Mouse (Mus musculus) limb, embryonic 11.5 days (tissue): Measurements from ENCODE around the gene Ncapg2. TPM values are rescaled to one million over a fixed set of nuclear protein-coding genes. Genes with fewer than 3 reads are reported as not detected.

ENCODE experiments used
- ATAC-seq: fragments of 200-750 bp; cut with Nextera tagmentation; 2 replicates; pipeline ENCODE4 v1.8.0; 2017; ENCODE audit warnings: low read depth; ENCODE audit not compliant: insufficient number of reproducible peaks, low FRiP score, low TSS enrichment
- DNase-seq: peaks from one replicate; pipeline ENCODE4 v3.0.0-alpha.2; 2015; ENCODE audit warnings: low spot score
- H3K27ac ChIP-seq: fragments of 300-500 bp; sonication (generic); replicated peaks from 2 replicates; pipeline ENCODE4 v1.5.1; 2014; ENCODE audit warnings: low read depth, mild to moderate bottlenecking, low read length
- H3K27me3 ChIP-seq: fragments of 300-500 bp; sonication (generic); 2 replicates; pipeline ENCODE4 v1.6.1; 2014; ENCODE audit warnings: mild to moderate bottlenecking, low read length, mixed read lengths; ENCODE audit not compliant: control insufficient read depth, insufficient read depth
- H3K36me3 ChIP-seq: fragments of 300-500 bp; sonication (generic); 2 replicates; pipeline ENCODE4 v1.6.1; 2014; ENCODE audit warnings: mild to moderate bottlenecking, low read length, moderate library complexity, mixed read lengths; ENCODE audit not compliant: control insufficient read depth, insufficient read depth
- H3K4me1 ChIP-seq: fragments of 300-500 bp; sonication (generic); 2 replicates; pipeline ENCODE4 v1.6.1; 2014; ENCODE audit warnings: low read length, mixed read lengths; ENCODE audit not compliant: control insufficient read depth, insufficient read depth
- H3K4me2 ChIP-seq: fragments of 300-500 bp; sonication (generic); 2 replicates; pipeline ENCODE4 v1.6.1; 2014; ENCODE audit warnings: low read depth, mild to moderate bottlenecking, moderate library complexity; ENCODE audit not compliant: severe bottlenecking
- H3K4me3 ChIP-seq: fragments of 300-500 bp; sonication (generic); 2 replicates; pipeline ENCODE4 v1.5.1; 2014; ENCODE audit warnings: low read depth, low read length
- H3K9ac ChIP-seq: fragments of 300-500 bp; sonication (generic); 2 replicates; pipeline ENCODE4 v1.6.1; 2014; ENCODE audit warnings: mild to moderate bottlenecking, low read length
- H3K9me3 ChIP-seq: fragments of 300-500 bp; sonication (generic); 2 replicates; pipeline ENCODE4 v1.6.1; 2016; ENCODE audit warnings: low read length; ENCODE audit not compliant: control insufficient read depth
- WGBS: fragments of 180-500 bp; shearing (Covaris S2); extraction: QIAGEN DNeasy Blood & Tissue Kit; methylation state at CpG from one replicate; pipeline ENCODE4 v1.1.7; 2014; 5-methylcytosine and 5-hydroxymethylcytosine counted together
- polyA plus RNA-seq: library from polyadenylated mRNA; unstranded; fragments of >200 nt; fragmentation: Nextera tagmentation; extraction: Ambion mirVana; gene quantifications from 2 replicates; pipeline ENCODE4 v1.2.1, GENCODE M21; 2014

Ncapg2 gene
- polyA plus RNA-seq, 1 experiment from 2014 or later = 45.0 TPM

DNA sequence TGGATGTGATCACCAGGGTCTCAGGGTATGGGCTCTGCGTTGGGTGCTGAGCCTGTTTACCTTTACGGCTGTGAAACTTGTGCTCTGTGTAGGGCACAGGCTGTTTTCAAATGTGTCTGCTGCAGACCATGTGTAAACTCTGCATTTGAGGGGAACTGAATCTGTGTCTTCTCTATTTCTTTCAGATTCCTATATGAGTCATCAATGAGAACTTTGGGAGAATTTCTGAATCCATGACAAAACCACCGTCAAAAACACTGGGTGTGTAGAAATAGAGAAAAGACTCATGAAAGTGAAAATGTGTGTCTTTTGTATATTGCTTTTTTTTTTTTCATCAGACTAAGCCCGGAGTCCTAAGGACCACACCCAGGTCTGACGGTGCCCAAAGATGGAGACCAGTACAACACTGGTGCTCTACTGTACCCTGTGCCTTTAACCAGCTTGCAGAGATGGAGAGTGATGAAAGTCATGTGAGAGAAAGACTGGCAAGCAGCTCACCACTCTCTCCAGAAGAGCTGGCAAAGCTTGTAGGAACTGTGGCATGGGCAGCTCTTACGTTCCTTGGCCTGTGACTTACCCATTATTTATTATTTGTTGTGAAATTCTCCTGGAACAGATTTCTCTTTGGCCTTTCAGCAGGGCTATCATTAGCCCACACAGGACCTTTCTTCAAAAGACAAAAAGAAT, 55.3 kb downstream of the Ncapg2 start:
- Histone ChIP-seq H3K27ac (no peak overlapping the region), H3K27me3 (no peaks in the 10 kb centered on the region), H3K36me3 (no peaks in the 10 kb centered on the region; the same call in 1 of the 2 replicates), H3K4me2 (no peak overlapping the region), H3K4me1 (no peaks in the 10 kb centered on the region), H3K9ac (no peak overlapping the region), H3K9me3 (no peaks in the 10 kb centered on the region), H3K4me3 (no peak overlapping the region)
- DNase-seq (no peak), ATAC-seq (no peak)
- WGBS = 92% methylated on average over 6 of the region's 6 CpGs

DNA sequence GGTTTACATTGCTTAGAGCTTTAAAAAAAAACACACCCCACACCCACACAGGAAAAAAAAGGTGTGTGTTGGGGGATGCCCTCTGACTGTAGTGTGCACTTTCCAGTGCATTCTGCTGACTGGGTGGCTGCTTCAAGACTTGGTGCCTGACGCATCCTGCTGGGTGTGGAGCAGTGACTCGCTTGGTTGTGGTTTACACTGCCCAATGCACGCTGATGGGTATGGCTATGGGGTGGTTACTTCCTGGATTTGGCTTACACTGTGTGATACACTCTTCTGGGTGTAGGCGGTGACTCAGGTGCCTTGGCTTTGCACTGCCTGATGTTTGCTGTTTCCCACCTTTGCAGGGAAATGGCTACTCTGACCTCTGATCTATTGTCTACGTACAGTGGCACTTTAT, 61.8 kb downstream of the Ncapg2 start:
- DNase-seq = peak; percentile 17
- Histone ChIP-seq H3K4me3 (no peak overlapping the region), H3K36me3 (no peaks in the 10 kb centered on the region), H3K4me1 (no peaks in the 10 kb centered on the region), H3K27me3 (no peaks in the 10 kb centered on the region), H3K9me3 (no peaks in the 10 kb centered on the region), H3K9ac (no peak overlapping the region), H3K4me2 (no peak overlapping the region), H3K27ac (no peak overlapping the region)
- no peak for ATAC-seq
- 91% methylated on average over 5 of the region's 5 CpGs for WGBS

DNA sequence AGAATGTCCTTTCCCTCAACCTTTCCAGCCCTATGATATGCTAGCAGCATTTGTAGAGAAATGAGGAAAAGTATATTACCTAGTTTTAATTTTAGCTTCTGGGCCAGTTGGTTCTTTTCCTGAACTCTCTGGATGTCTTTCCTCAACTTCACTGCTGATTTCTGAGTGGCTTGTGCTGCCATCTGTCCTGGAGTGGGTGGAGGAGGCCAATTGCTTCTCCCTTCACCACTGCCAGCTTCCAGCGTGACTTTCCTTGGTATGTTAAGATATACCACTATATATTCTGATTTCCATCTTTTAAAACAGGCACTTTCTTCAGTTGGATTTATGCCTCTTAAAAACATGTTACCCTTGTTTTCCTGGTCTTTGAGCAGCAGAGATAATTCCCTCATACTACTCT, 63.1 kb downstream of the Ncapg2 start:
- no peaks in the 10 kb centered on the region for H3K27me3 ChIP-seq
- no peaks in the 10 kb centered on the region for H3K4me1 ChIP-seq
- 91% methylated on average over 1 of the region's 1 CpGs for WGBS
- H3K9me3 ChIP-seq = no peaks in the 10 kb centered on the region
- H3K9ac ChIP-seq = no peak overlapping the region
- H3K4me2 ChIP-seq = no peak overlapping the region
- ATAC-seq = no peak
- H3K36me3 ChIP-seq = no peaks in the 10 kb centered on the region
- no peak overlapping the region for H3K27ac ChIP-seq
- DNase-seq = peak; percentile 3
- H3K4me3 ChIP-seq = no peak overlapping the region

DNA sequence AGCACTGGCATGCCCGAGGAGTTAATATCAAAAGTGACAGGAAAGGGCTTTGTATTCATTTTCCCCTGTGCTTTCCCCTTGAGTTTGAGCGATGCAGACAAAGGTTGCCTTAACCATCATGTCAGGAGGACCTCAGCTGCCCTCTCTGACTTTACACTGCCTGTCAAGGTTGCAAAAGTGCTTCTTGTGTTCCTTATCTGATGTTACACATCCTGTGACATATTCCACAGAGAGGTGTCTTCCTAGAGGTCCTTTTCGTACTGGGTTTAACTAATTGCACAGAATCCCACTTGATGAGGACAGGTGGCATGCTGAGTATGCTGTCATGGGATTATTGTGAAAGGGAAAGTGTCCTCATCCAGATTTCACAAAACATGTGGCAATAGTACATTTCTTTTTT, 63.9 kb downstream of the Ncapg2 start:
- Histone ChIP-seq H3K4me2 (no peak overlapping the region), H3K9me3 (no peaks in the 10 kb centered on the region), H3K4me1 (no peaks in the 10 kb centered on the region), H3K27ac (no peak overlapping the region), H3K36me3 (no peaks in the 10 kb centered on the region), H3K9ac (no peak overlapping the region), H3K4me3 (no peak overlapping the region), H3K27me3 (no peaks in the 10 kb centered on the region)
- WGBS = 93% methylated on average over 3 of the region's 3 CpGs
- peak; percentile 11 for DNase-seq
- no peak for ATAC-seq

DNA sequence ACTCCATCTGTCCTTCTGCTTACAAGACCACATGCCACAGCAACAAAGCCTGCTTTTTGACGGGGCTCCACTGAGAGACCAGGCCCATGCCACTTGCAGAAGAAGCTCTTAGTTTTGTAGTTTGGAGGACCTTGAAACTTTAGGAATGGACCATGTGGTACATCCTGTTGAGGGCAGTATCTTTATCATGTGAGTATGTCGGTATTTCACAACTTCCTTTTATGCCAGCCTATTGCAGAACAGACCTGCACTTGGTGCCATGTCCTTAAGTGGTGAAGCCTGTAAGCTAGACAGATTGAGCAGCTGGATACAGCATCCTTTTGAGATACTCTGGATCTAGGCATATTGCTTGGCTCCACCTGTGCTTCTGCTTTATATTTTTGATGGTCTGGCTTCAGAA, 68.1 kb downstream of the Ncapg2 start:
- Histone ChIP-seq H3K9me3 (no peaks in the 10 kb centered on the region), H3K27ac (no peak overlapping the region), H3K4me1 (no peaks in the 10 kb centered on the region), H3K4me3 (no peak overlapping the region), H3K36me3 (no peaks in the 10 kb centered on the region), H3K27me3 (no peaks in the 10 kb centered on the region), H3K4me2 (no peak overlapping the region), H3K9ac (no peak overlapping the region)
- no peak for ATAC-seq
- WGBS = 84% methylated on average over 2 of the region's 2 CpGs
- peak; percentile 6 for DNase-seq

DNA sequence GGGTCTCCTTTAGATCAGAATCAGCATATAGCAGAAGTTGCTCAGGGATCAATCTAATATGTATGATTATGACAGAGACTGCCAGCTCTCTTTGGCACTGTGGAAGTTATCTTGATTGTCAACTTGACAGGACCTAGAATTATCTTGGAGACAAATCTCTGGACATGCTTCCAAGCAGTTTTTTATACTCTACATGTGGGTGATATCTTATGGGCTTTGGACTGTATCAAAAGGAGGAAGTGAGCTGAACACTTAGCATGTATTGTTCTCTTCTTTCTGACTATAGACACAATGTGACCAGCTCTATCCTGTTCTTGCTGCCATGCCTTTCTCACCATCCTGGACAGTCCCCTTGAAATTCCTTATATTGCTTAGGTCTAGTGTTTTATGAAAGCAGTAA, 68.6 kb downstream of the Ncapg2 start:
- Histone ChIP-seq H3K9ac (no peak overlapping the region), H3K27me3 (no peaks in the 10 kb centered on the region), H3K36me3 (no peaks in the 10 kb centered on the region), H3K27ac (no peak overlapping the region), H3K4me3 (no peak overlapping the region), H3K9me3 (no peaks in the 10 kb centered on the region), H3K4me1 (no peaks in the 10 kb centered on the region), H3K4me2 (no peak overlapping the region)
- ATAC-seq (no peak), DNase-seq (peak; percentile 3)

DNA sequence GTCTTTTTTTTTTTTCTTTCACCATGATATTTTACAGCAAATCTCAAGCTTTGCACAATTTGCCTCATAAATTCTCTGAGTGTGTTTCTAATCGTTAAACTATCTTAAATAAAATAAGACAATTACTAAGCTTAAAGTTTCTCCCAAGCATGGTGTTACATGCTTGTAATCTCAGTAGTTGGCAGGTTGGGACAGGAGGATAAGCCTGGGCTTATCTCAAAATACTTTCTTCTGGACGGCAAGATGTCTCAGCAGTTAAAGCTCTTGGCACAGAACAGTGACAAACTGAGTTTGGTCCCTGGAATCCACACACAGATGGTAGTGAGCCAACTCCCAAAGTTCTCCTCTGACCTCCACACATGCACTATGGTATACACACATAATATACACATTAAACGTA, 69.5 kb downstream of the Ncapg2 start:
- H3K4me1 ChIP-seq = no peaks in the 10 kb centered on the region
- H3K4me3 ChIP-seq = no peak overlapping the region
- no peak overlapping the region for H3K4me2 ChIP-seq
- H3K9me3 ChIP-seq = no peaks in the 10 kb centered on the region
- H3K36me3 ChIP-seq = no peaks in the 10 kb centered on the region
- 75% methylated on average over 3 of the region's 3 CpGs for WGBS
- no peak overlapping the region for H3K27ac ChIP-seq
- H3K27me3 ChIP-seq = no peaks in the 10 kb centered on the region
- no peak for ATAC-seq
- peak; percentile 12 for DNase-seq
- H3K9ac ChIP-seq = no peak overlapping the region

DNA sequence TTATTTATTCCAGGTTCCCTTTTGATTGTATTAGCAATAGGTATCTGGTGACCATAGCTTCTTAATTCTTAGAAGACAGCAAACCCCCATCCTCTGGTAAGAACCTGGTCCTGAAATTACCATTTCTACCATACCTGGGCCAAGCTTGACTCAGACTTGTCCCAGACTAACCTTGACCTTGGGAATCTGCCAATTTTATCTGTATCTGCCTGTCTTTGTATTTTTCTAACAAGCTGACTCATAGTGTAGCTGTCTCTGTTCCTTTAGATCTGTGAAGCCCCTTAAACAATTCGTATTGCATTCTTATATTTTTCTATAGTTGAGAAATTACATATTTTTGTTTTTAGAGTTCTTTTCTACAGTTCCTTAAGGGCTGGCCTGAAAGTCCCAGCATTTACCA, 73.6 kb downstream of the Ncapg2 start:
- Histone ChIP-seq H3K4me3 (no peak overlapping the region), H3K27me3 (no peaks in the 10 kb centered on the region), H3K4me2 (no peak overlapping the region), H3K9me3 (no peaks in the 10 kb centered on the region), H3K9ac (no peak overlapping the region), H3K4me1 (no peaks in the 10 kb centered on the region), H3K36me3 (no peaks in the 10 kb centered on the region), H3K27ac (no peak overlapping the region)
- DNase-seq = no peak
- WGBS = 70% methylated on average over 1 of the region's 1 CpGs
- no peak for ATAC-seq

DNA sequence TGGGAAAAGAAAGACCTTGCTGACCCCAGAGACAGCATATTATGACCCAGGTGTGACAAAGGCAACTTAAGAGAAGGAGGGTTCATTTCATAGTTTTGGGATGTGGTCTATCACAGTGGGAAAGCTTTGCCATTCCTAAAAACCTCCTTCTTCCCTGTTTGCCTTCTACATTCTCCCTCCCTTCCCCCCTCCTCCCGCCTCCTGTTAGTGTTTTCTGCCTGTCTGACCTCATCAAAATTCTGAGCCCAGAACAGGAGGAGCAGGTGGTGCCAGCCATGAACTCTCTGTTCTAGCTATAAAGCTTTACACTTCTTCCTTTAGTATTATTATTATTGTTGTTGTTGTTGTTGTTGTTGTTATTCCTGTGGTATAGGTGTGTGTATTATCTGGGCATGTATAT, 76.7 kb downstream of the Ncapg2 start:
- Histone ChIP-seq H3K27me3 (peaks cover 7% of the 10 kb centered on the region; the same call in 1 of the 2 replicates), H3K4me2 (no peak overlapping the region), H3K4me1 (peaks cover 2% of the 10 kb centered on the region; the same call in 1 of the 2 replicates), H3K9ac (no peak overlapping the region), H3K36me3 (no peaks in the 10 kb centered on the region), H3K4me3 (no peak overlapping the region), H3K27ac (no peak overlapping the region), H3K9me3 (no peaks in the 10 kb centered on the region)
- no peak for ATAC-seq
- 77% methylated on average over 1 of the region's 1 CpGs for WGBS
- no peak for DNase-seq
